Mouse (Mus musculus): Measurements from ENCODE around the gene Gm7298. TPM values are rescaled to one million over a fixed set of nuclear protein-coding genes. Genes with fewer than 3 reads are reported as not detected.
"Not testable (repeated sequence)": the region's sequence is repeated elsewhere in the genome, so short reads cannot be mapped to it uniquely, and the experiment has no call there.

The Gm7298 gene
- not detected in 2 replicates for total RNA-seq (2014; rRNA removed; ENCODE audit: low replicate concordance)
- polyA plus RNA-seq (2015; fragmentation: Nextera tagmentation; extraction: Ambion mirVana): not detected in 2 replicates

- Histone ChIP-seq H3K9me3 (replicated peaks; ENCODE audit: control insufficient read depth, low read length) (no peaks in the 10 kb centered on the region), H3K27me3 (ENCODE audit: control insufficient read depth, insufficient read depth, low read length) (no peaks in the 10 kb centered on the region), H3K4me1 (ENCODE audit: control insufficient read depth, insufficient read depth) (no peaks in the 10 kb centered on the region), H3K4me2 (ENCODE audit: low read depth, low read length) (no peak within 1 kb of the TSS), H3K9ac (replicated peaks; ENCODE audit: low read depth, low read length) (no peak within 1 kb of the TSS), H3K4me3 (ENCODE audit: low read depth, low read length) (no peak within 1 kb of the TSS), H3K36me3 (replicated peaks; ENCODE audit: control insufficient read depth, insufficient read depth, low read length) (no peaks in the 10 kb centered on the region), H3K27ac (ENCODE audit: low read depth) (no peak within 1 kb of the TSS)
- TF ChIP-seq CTCF (IDR thresholded peaks at IDR 0.05; ENCODE audit: low read depth) (no peak), EP300 (IDR thresholded peaks at IDR 0.05; ENCODE audit: low read depth) (no peak)
- 57% methylated on average over 3 of the region's 3 CpGs for WGBS
- no peak for DNase-seq (ENCODE audit: low spot score)
- no peak for ATAC-seq (ENCODE audit: insufficient read depth, low read depth)
Observed at GRCm38 (mm10) chr6:121732632-121733031, at the start of gene Gm7298. Gene Gm7298 (plus strand): TSS chr6:121732932.

DNA sequence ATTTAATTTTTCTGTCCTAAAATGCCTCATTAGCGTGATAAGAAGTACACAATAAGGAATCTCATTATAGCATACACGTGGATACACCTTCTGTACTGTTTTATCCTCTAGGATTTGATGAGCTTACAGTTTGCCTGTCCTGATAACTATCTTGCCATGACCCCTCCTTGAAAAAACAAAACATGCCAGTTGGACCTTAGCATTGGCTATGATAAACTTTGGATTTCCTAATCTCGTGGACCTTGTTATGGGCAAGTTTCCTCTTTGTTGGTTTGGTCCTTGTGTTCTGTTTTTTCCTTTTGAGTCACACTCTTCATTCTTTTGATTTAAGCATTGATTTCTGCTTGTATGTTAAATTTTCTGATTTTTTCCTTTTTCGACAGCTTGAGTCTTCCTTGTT, 95.3 kb downstream of the Gm7298 start:
- WGBS: 65% methylated on average over 4 of the region's 4 CpGs
- no peak for ATAC-seq (ENCODE audit: insufficient read depth, low read depth)
- Histone ChIP-seq H3K27ac (ENCODE audit: low read depth) (no peak overlapping the region), H3K4me3 (ENCODE audit: low read depth, low read length) (no peak overlapping the region), H3K9me3 (replicated peaks; ENCODE audit: control insufficient read depth, low read length) (no peaks in the 10 kb centered on the region), H3K27me3 (ENCODE audit: control insufficient read depth, insufficient read depth, low read length) (no peaks in the 10 kb centered on the region), H3K4me1 (ENCODE audit: control insufficient read depth, insufficient read depth) (no peaks in the 10 kb centered on the region), H3K4me2 (ENCODE audit: low read depth, low read length) (no peak overlapping the region), H3K36me3 (replicated peaks; ENCODE audit: control insufficient read depth, insufficient read depth, low read length) (no peaks in the 10 kb centered on the region), H3K9ac (replicated peaks; ENCODE audit: low read depth, low read length) (no peak overlapping the region)
- DNase-seq (ENCODE audit: low spot score): no peak
- TF ChIP-seq EP300 (IDR thresholded peaks at IDR 0.05; ENCODE audit: low read depth) (no peak), CTCF (IDR thresholded peaks at IDR 0.05; ENCODE audit: low read depth) (no peak)

- ATAC-seq (ENCODE audit: insufficient read depth, low read depth) (no peak), DNase-seq (ENCODE audit: low spot score) (no peak)
- WGBS: 81% methylated on average over 1 of the region's 1 CpGs
- Histone ChIP-seq H3K27ac (ENCODE audit: low read depth) (no peak overlapping the region), H3K36me3 (replicated peaks; ENCODE audit: control insufficient read depth, insufficient read depth, low read length) (no peaks in the 10 kb centered on the region), H3K4me3 (ENCODE audit: low read depth, low read length) (no peak overlapping the region), H3K4me1 (ENCODE audit: control insufficient read depth, insufficient read depth) (no peaks in the 10 kb centered on the region), H3K27me3 (ENCODE audit: control insufficient read depth, insufficient read depth, low read length) (no peaks in the 10 kb centered on the region), H3K9ac (replicated peaks; ENCODE audit: low read depth, low read length) (no peak overlapping the region), H3K4me2 (ENCODE audit: low read depth, low read length) (no peak overlapping the region), H3K9me3 (replicated peaks; ENCODE audit: control insufficient read depth, low read length) (no peaks in the 10 kb centered on the region)
- no peak for TF ChIP-seq CTCF (IDR thresholded peaks at IDR 0.05; ENCODE audit: low read depth)
Observed at GRCm38 (mm10) chr6:121836361-121836760, 103.6 kb downstream of the Gm7298 start.

DNA sequence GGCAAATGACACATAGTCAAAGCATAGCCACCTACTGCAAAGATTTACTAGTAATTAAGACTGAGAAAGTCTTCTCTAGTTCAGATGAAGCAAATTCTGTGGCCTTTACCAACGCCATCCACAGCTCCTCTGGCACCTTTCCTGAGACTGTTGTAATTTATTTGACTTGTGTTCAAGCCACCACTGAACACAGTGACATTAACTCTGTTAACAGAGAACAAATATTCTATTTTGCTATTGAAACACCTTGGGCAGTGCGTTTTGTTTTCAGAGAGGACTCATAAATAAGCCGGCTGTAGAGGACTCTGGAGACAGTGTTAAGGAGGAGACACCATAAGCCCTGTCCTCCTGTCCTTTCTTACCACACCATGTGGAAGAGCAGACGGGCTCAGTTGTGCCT, 105.5 kb downstream of the Gm7298 start, which contains the start of gene Mug1:
Mug1 (plus strand) TSS at position 271 of the 400 bp plus-strand sequence.
- 80% methylated on average over 4 of the region's 4 CpGs for WGBS
- H3K4me3 ChIP-seq (ENCODE audit: low read depth, low read length); ATAC-seq (ENCODE audit: insufficient read depth, low read depth): not testable (repeated sequence)

More for the DNA sequence above, 105.5 kb downstream of the Gm7298 start, which contains the start of gene Mug1:
- H3K27ac ChIP-seq (ENCODE audit: low read depth); H3K9ac ChIP-seq (replicated peaks; ENCODE audit: low read depth, low read length); H3K4me2 ChIP-seq (ENCODE audit: low read depth, low read length); H3K9me3 ChIP-seq (replicated peaks; ENCODE audit: control insufficient read depth, low read length); H3K36me3 ChIP-seq (replicated peaks; ENCODE audit: control insufficient read depth, insufficient read depth, low read length); H3K27me3 ChIP-seq (ENCODE audit: control insufficient read depth, insufficient read depth, low read length); DNase-seq (ENCODE audit: low spot score); H3K4me1 ChIP-seq (ENCODE audit: control insufficient read depth, insufficient read depth): not testable (repeated sequence)

Other genes with a start within 250 kb of the Gm7298 start
- 6.9 and 8.3 TPM in 2 replicates for gene A2m, start 97.6 kb upstream of the Gm7298 start, total RNA-seq (2014; rRNA removed; ENCODE audit: low replicate concordance)
- gene A2m, start 97.6 kb upstream of the Gm7298 start, polyA plus RNA-seq (2015; fragmentation: Nextera tagmentation; extraction: Ambion mirVana): 2.3 and 2.4 TPM in 2 replicates
- gene Mug1, start 105.6 kb downstream of the Gm7298 start, total RNA-seq (2014; rRNA removed; ENCODE audit: low replicate concordance): 0.53 TPM in 1 of 2 replicates, not detected in the other
- 0.05 and 0.07 TPM in 2 replicates for gene Mug1, start 105.6 kb downstream of the Gm7298 start, polyA plus RNA-seq (2015; fragmentation: Nextera tagmentation; extraction: Ambion mirVana)